Mouse (Mus musculus) lung, adult 2 months (tissue): Measurements from ENCODE around the gene Pkd1l1. TPM values are rescaled to one million over a fixed set of nuclear protein-coding genes. Genes with fewer than 3 reads are reported as not detected.

Experiments used
- DNase-seq: peaks from one replicate; pipeline ENCODE4 v3.0.0; 2022
- H3K4me1 ChIP-seq: fragments of 200-500 bp; 2 replicates; pipeline ENCODE4 v1.6.1; 2011; ENCODE audit warnings: low read length; ENCODE audit not compliant: control insufficient read depth, insufficient read depth
- H3K4me3 ChIP-seq: fragments of 200-500 bp; replicated peaks from 2 replicates; pipeline ENCODE3; 2011; ENCODE audit warnings: low read depth, mild to moderate bottlenecking, control low read depth, low read length; ENCODE audit errors: extremely low read depth
- CTCF ChIP-seq: fragments of 200-500 bp; IDR thresholded peaks from 2 replicates; pipeline ENCODE4 v1.5.1; 2011; ENCODE audit warnings: mild to moderate bottlenecking, low read length, control low read depth; ENCODE audit not compliant: insufficient read depth
- POLR2A ChIP-seq: fragments of 200-500 bp; IDR thresholded peaks from 2 replicates; pipeline ENCODE4 v1.6.1; 2011; ENCODE audit warnings: low read depth, mild to moderate bottlenecking, control low read depth, low read length, borderline replicate concordance; ENCODE audit errors: extremely low read depth
- WGBS: fragments of 180-500 bp; shearing (Covaris S2); methylation state at CpG from one replicate; pipeline ENCODE4 v1.1.7; 2018; 5-methylcytosine and 5-hydroxymethylcytosine counted together
- polyA plus RNA-seq: library from polyadenylated mRNA; depleted of rRNA; stranded (reverse); fragments of >200 nt; gene quantifications from 2 replicates; pipeline ENCODE4 v1.2.3, GENCODE M21; 2012

Pkd1l1 gene
- polyA plus RNA-seq, 1 experiment: 0.08 TPM

GRCm38 (mm10) chr11:8830551-8830950 is 142.5 kb downstream of the Pkd1l1 start:
- Histone ChIP-seq H3K4me3 (no peak overlapping the region), H3K4me1 (no peaks in the 10 kb centered on the region)
- no peak for TF ChIP-seq CTCF
- no peak for TF ChIP-seq POLR2A
- DNase-seq: no peak
- 54% methylated on average over 4 of the region's 4 CpGs for WGBS

GRCm38 (mm10) chr11:8829561-8829960 is 143.5 kb downstream of the Pkd1l1 start:
- no peak overlapping the region for H3K4me3 ChIP-seq
- DNase-seq: no peak
- no peaks in the 10 kb centered on the region for H3K4me1 ChIP-seq
- 95% methylated on average over 3 of the region's 3 CpGs for WGBS
- TF ChIP-seq POLR2A (no peak), CTCF (no peak)

- no peak for DNase-seq
- no peak overlapping the region for H3K4me3 ChIP-seq
- 63% methylated on average over 9 of the region's 9 CpGs for whole genome bisulfite sequencing
- no peaks in the 10 kb centered on the region for H3K4me1 ChIP-seq
- TF ChIP-seq CTCF: no peak
- TF ChIP-seq POLR2A: no peak
Measured at GRCm38 (mm10) chr11:8828836-8829526, 144.1 kb downstream of the Pkd1l1 start.

- DNase-seq: no peak
- 78% methylated on average over 5 of the region's 5 CpGs for WGBS
- Histone ChIP-seq H3K4me3 (no peak overlapping the region), H3K4me1 (no peaks in the 10 kb centered on the region)
- no peak for TF ChIP-seq POLR2A
- no peak for TF ChIP-seq CTCF
Measured at GRCm38 (mm10) chr11:8826609-8827008, 146.5 kb downstream of the Pkd1l1 start.

GRCm38 (mm10) chr11:8826046-8826445 is 147.0 kb downstream of the Pkd1l1 start:
- TF ChIP-seq POLR2A (no peak), CTCF (no peak)
- no peak overlapping the region for H3K4me3 ChIP-seq
- H3K4me1 ChIP-seq: no peaks in the 10 kb centered on the region
- WGBS: 45% methylated on average over 3 of the region's 3 CpGs
- no peak for DNase-seq

GRCm38 (mm10) chr11:8825413-8825812 is 147.7 kb downstream of the Pkd1l1 start:
- WGBS: 82% methylated on average over 3 of the region's 3 CpGs
- TF ChIP-seq CTCF (no peak), POLR2A (no peak)
- DNase-seq: no peak
- Histone ChIP-seq H3K4me1 (no peaks in the 10 kb centered on the region), H3K4me3 (no peak overlapping the region)

- no peak for DNase-seq
- H3K4me1 ChIP-seq: no peaks in the 10 kb centered on the region
- WGBS: 79% methylated on average over 4 of the region's 4 CpGs
- no peak for TF ChIP-seq POLR2A
- TF ChIP-seq CTCF: no peak
- H3K4me3 ChIP-seq: no peak overlapping the region
Measured at GRCm38 (mm10) chr11:8821403-8821802, 151.7 kb downstream of the Pkd1l1 start.

GRCm38 (mm10) chr11:8817376-8817775 is 155.7 kb downstream of the Pkd1l1 start:
- Histone ChIP-seq H3K4me3 (no peak overlapping the region), H3K4me1 (no peaks in the 10 kb centered on the region)
- TF ChIP-seq CTCF (no peak), POLR2A (no peak)
- 41% methylated on average over 3 of the region's 3 CpGs for WGBS
- no peak for DNase-seq

GRCm38 (mm10) chr11:8814097-8814790 is 158.8 kb downstream of the Pkd1l1 start:
- WGBS: 32% methylated on average over 4 of the region's 4 CpGs
- TF ChIP-seq CTCF (no peak), POLR2A (no peak)
- DNase-seq: peak; percentile 34

More at GRCm38 (mm10) chr11:8814097-8814790, 158.8 kb downstream of the Pkd1l1 start:
- Histone ChIP-seq H3K4me1 (no peaks in the 10 kb centered on the region), H3K4me3 (no peak overlapping the region)
